Mouse (Mus musculus) mature B cell (primary cell): ENCODE results near the gene Actn3.
"Not testable (repeated sequence)": the region's sequence is repeated elsewhere in the genome, so short reads cannot be mapped to it uniquely, and the experiment has no call there.

ENCODE experiments used
- in situ Hi-C: fragments of 300-500 bp; cut with MboI; formaldehyde crosslinking; loops from 2 replicates; pipeline ENCODE4 v1.14.3; 2019

Actn3 gene

GRCm38 (mm10) chr19:4859081-4859480 lies 18.6 kb downstream of the Actn3 start:
- in situ Hi-C loops: no loop called here

GRCm38 (mm10) chr19:4855951-4856350 lies 21.8 kb downstream of the Actn3 start:
- in situ Hi-C loops: no loop called here

GRCm38 (mm10) chr19:4855470-4855820 lies 22.3 kb downstream of the Actn3 start:
- in situ Hi-C loops: no loop called here

- in situ Hi-C loops: no loop called here
These were observed 22.9 kb downstream of the Actn3 start, which contains the start of gene Ctsf for GRCm38 (mm10) chr19:4854552-4855469. TSS of gene Ctsf (plus strand) at chr19:4855130.

- in situ Hi-C loops: no loop called here
These were observed 27.4 kb downstream of the Actn3 start for GRCm38 (mm10) chr19:4850281-4850680.

- in situ Hi-C loops: no loop called here
These were observed 27.9 kb downstream of the Actn3 start for GRCm38 (mm10) chr19:4849800-4850199.

GRCm38 (mm10) chr19:4847490-4847889 lies 30.2 kb downstream of the Actn3 start:
- in situ Hi-C loops: no loop called here

GRCm38 (mm10) chr19:4845846-4846245 lies 31.9 kb downstream of the Actn3 start:
- in situ Hi-C loops: no loop called here

GRCm38 (mm10) chr19:4842611-4843010 lies 35.1 kb downstream of the Actn3 start:
- in situ Hi-C loops: no loop called here

- in situ Hi-C loops: no loop called here
These were observed 36.9 kb downstream of the Actn3 start for GRCm38 (mm10) chr19:4840848-4841247.

- in situ Hi-C loops: no loop called here
These were observed 38.6 kb downstream of the Actn3 start, which contains the start of the genes Ccs and Ccdc87 for GRCm38 (mm10) chr19:4839149-4839548. TSS of gene Ccs (minus strand) at chr19:4839332. TSS of gene Ccdc87 (plus strand) at chr19:4839366.

GRCm38 (mm10) chr19:4838526-4839140 lies 39.1 kb downstream of the Actn3 start:
- in situ Hi-C loops: no loop called here

GRCm38 (mm10) chr19:4837049-4837448 lies 40.7 kb downstream of the Actn3 start:
- in situ Hi-C loops: no loop called here

- in situ Hi-C loops: no loop called here
These were observed 41.6 kb downstream of the Actn3 start for GRCm38 (mm10) chr19:4836096-4836495.

GRCm38 (mm10) chr19:4833977-4834376 lies 43.7 kb downstream of the Actn3 start:
- in situ Hi-C loops: no loop called here

GRCm38 (mm10) chr19:4829156-4829555 lies 48.6 kb downstream of the Actn3 start:
- in situ Hi-C loops: no loop called here

GRCm38 (mm10) chr19:4828444-4829114 lies 49.1 kb downstream of the Actn3 start:
- in situ Hi-C loops: no loop called here

GRCm38 (mm10) chr19:4820678-4821303 lies 56.9 kb downstream of the Actn3 start:
- in situ Hi-C loops: no loop called here

- in situ Hi-C loops: no loop called here
These were observed 60.4 kb downstream of the Actn3 start for GRCm38 (mm10) chr19:4817182-4817835.

- in situ Hi-C loops: no loop called here
These were observed 64.7 kb downstream of the Actn3 start for GRCm38 (mm10) chr19:4813015-4813414.

GRCm38 (mm10) chr19:4812334-4812949 lies 65.3 kb downstream of the Actn3 start:
- in situ Hi-C loops: not testable (repeated sequence)
